ENCODE assay signal across 26 mouse cellular contexts in genomic region chr16:44249985-44250384, GRCm38 (mm10).
"Had no signal": no experiment of that assay in that cellular context is flagged by ENCODE, and none has a peak within 500 bp of the region (broad histone marks: within the 10 kb centered on the region; RNA-seq: fewer than 3 reads in every experiment).

No protein-coding gene starts in this region.

- H3K36me3 ChIP-seq: heart, embryonic 10.5 days; heart, embryonic 12.5 days; hindbrain, embryonic 10.5 days; hindbrain, embryonic 13.5 days; hindbrain, embryonic 15.5 days; kidney, embryonic 15.5 days; limb, embryonic 13.5 days; limb, embryonic 15.5 days; liver, embryonic 12.5 days had no signal

- H3K9ac ChIP-seq: heart, embryonic 12.5 days; hindbrain, embryonic 13.5 days; hindbrain, embryonic 15.5 days; kidney, embryonic 15.5 days; limb, embryonic 13.5 days; limb, embryonic 15.5 days; liver, embryonic 12.5 days; liver, embryonic 14.5 days had no signal

- H3K4me2 ChIP-seq: heart, embryonic 12.5 days; hindbrain, embryonic 13.5 days; hindbrain, embryonic 15.5 days; kidney, embryonic 15.5 days; limb, embryonic 13.5 days; limb, embryonic 15.5 days; liver, embryonic 12.5 days had no signal

- H3K9me3 ChIP-seq: heart, embryonic 10.5 days; heart, embryonic 12.5 days; hindbrain, embryonic 10.5 days; hindbrain, embryonic 13.5 days; hindbrain, embryonic 15.5 days; kidney, embryonic 15.5 days; limb, embryonic 15.5 days; liver, embryonic 12.5 days had no signal

- H3K4me3 ChIP-seq: gastrocnemius, adult 2 months; heart, embryonic 10.5 days; heart, embryonic 12.5 days; hindbrain, embryonic 10.5 days; hindbrain, embryonic 13.5 days; hindbrain, embryonic 15.5 days; kidney, embryonic 15.5 days; limb, embryonic 13.5 days; limb, embryonic 15.5 days; liver, embryonic 12.5 days had no signal

- H3K27me3 ChIP-seq: hindbrain, embryonic 13.5 days; hindbrain, embryonic 15.5 days; kidney, embryonic 15.5 days; limb, embryonic 15.5 days; liver, embryonic 12.5 days had no signal

- H3K4me1 ChIP-seq: heart, embryonic 10.5 days; heart, embryonic 12.5 days; hindbrain, embryonic 10.5 days; hindbrain, embryonic 13.5 days; hindbrain, embryonic 15.5 days; kidney, embryonic 15.5 days; limb, embryonic 13.5 days; limb, embryonic 15.5 days; liver, embryonic 12.5 days had no signal

- ATAC-seq: hindbrain, postnatal 0 days; intestine, embryonic 16.5 days; liver, embryonic 12.5 days had no signal

- DNase-seq: gastrocnemius, adult 2 months; gastrocnemius, postnatal 10 days; gastrocnemius, postnatal 25 days; heart, postnatal 10 days; heart, postnatal 4 days; kidney, adult 11 months; kidney, adult 2 months; kidney, adult 9 months; kidney, postnatal 14 days; kidney, postnatal 36 days; layer of hippocampus, adult 9-11 months; layer of hippocampus, postnatal 36 days; left cerebral cortex, postnatal 4 days had no signal

- H3K27ac ChIP-seq: gastrocnemius, adult 2 months; heart, embryonic 10.5 days; hindbrain, embryonic 10.5 days; hindbrain, embryonic 13.5 days; hindbrain, embryonic 15.5 days; hindbrain, postnatal 0 days; kidney, embryonic 15.5 days; kidney, postnatal 0 days; limb, embryonic 13.5 days; limb, embryonic 15.5 days; liver, embryonic 12.5 days; liver, embryonic 14.5 days had no signal
